Mouse (Mus musculus): ENCODE results near the gene Tspan18.

Gene Tspan18

GRCm38 (mm10) chr2:93333817-93334731 lies at the start of gene Tspan18:
Tspan18 (minus strand) TSS chr2:93334505.
- DNase-seq, result peak; percentile 41

- no peak for DNase-seq
These were observed 49.5 kb upstream of the Tspan18 start for GRCm38 (mm10) chr2:93383831-93384230.

- no peak for DNase-seq
These were observed 46.4 kb upstream of the Tspan18 start for GRCm38 (mm10) chr2:93380680-93381089.

- peak; percentile 31 for DNase-seq
These were observed 43.5 kb upstream of the Tspan18 start for GRCm38 (mm10) chr2:93377797-93378196.

- no peak for DNase-seq
These were observed 42.9 kb upstream of the Tspan18 start for GRCm38 (mm10) chr2:93377157-93377556.

GRCm38 (mm10) chr2:93372872-93373271 lies 38.6 kb upstream of the Tspan18 start:
- no peak for DNase-seq

- no peak for DNase-seq
These were observed 37.8 kb upstream of the Tspan18 start for GRCm38 (mm10) chr2:93372097-93372571.

- no peak for DNase-seq
These were observed 34.6 kb upstream of the Tspan18 start for GRCm38 (mm10) chr2:93368954-93369353.

GRCm38 (mm10) chr2:93367962-93368361 lies 33.7 kb upstream of the Tspan18 start:
- DNase-seq, result no peak

GRCm38 (mm10) chr2:93365411-93365810 lies 31.1 kb upstream of the Tspan18 start:
- no peak for DNase-seq

GRCm38 (mm10) chr2:93364951-93365350 lies 30.6 kb upstream of the Tspan18 start:
- DNase-seq, result no peak

GRCm38 (mm10) chr2:93361454-93361853 lies 27.1 kb upstream of the Tspan18 start:
- no peak for DNase-seq

- DNase-seq, result no peak
These were observed 26.0 kb upstream of the Tspan18 start for GRCm38 (mm10) chr2:93360310-93360709.

GRCm38 (mm10) chr2:93357391-93357790 lies 23.1 kb upstream of the Tspan18 start:
- DNase-seq, result no peak

- no peak for DNase-seq
These were observed 21.5 kb upstream of the Tspan18 start for GRCm38 (mm10) chr2:93355845-93356244.

GRCm38 (mm10) chr2:93354621-93355020 lies 20.3 kb upstream of the Tspan18 start:
- no peak for DNase-seq

GRCm38 (mm10) chr2:93353725-93354124 lies 19.4 kb upstream of the Tspan18 start:
- DNase-seq, result no peak

GRCm38 (mm10) chr2:93352915-93353685 lies 18.8 kb upstream of the Tspan18 start:
- no peak for DNase-seq

- no peak for DNase-seq
These were observed 17.0 kb upstream of the Tspan18 start for GRCm38 (mm10) chr2:93351352-93351751.

- DNase-seq, result no peak
These were observed 12.7 kb upstream of the Tspan18 start for GRCm38 (mm10) chr2:93347018-93347417.

GRCm38 (mm10) chr2:93346609-93347008 lies 12.3 kb upstream of the Tspan18 start:
- no peak for DNase-seq

GRCm38 (mm10) chr2:93345663-93346268 lies 11.5 kb upstream of the Tspan18 start:
- no peak for DNase-seq

Measured in right cerebral cortex, postnatal 25 days (tissue).